Mouse (Mus musculus) intestine, postnatal 0 days (tissue): ENCODE results near the gene Olfr767. TPM values are rescaled to one million over a fixed set of nuclear protein-coding genes. Genes with fewer than 3 reads are reported as not detected.

ENCODE experiments used
- ATAC-seq: fragments of 200-750 bp; cut with Nextera tagmentation; 2 replicates; pipeline ENCODE4 v1.8.0; 2017; ENCODE audit warnings: mild to moderate bottlenecking, moderate TSS enrichment, moderate library complexity
- H3K27ac ChIP-seq: fragments of 300-500 bp; sonication (generic); 2 replicates; pipeline ENCODE4 v1.5.1; 2014; ENCODE audit warnings: mild to moderate bottlenecking, low read depth, low read length, moderate library complexity
- H3K27me3 ChIP-seq: fragments of 300-500 bp; sonication (generic); replicated peaks from 2 replicates; pipeline ENCODE4 v1.6.1; 2014; ENCODE audit warnings: low read length, mixed read lengths; ENCODE audit not compliant: control insufficient read depth, insufficient read depth
- H3K36me3 ChIP-seq: fragments of 300-500 bp; sonication (generic); 2 replicates; pipeline ENCODE4 v1.6.1; 2014; ENCODE audit warnings: mild to moderate bottlenecking, moderate library complexity; ENCODE audit not compliant: control insufficient read depth, insufficient read depth
- H3K4me1 ChIP-seq: fragments of 300-500 bp; sonication (generic); replicated peaks from 2 replicates; pipeline ENCODE4 v1.6.1; 2014; ENCODE audit warnings: antibody characterized with exemption, low read length, mixed read lengths; ENCODE audit not compliant: control insufficient read depth, insufficient read depth
- H3K4me2 ChIP-seq: fragments of 300-500 bp; sonication (generic); replicated peaks from 2 replicates; pipeline ENCODE4 v1.6.1; 2014; ENCODE audit warnings: low read depth, mild to moderate bottlenecking, moderate library complexity
- H3K4me3 ChIP-seq: fragments of 300-500 bp; sonication (generic); 2 replicates; pipeline ENCODE4 v1.5.1; 2014; ENCODE audit warnings: low read depth, low read length
- H3K9ac ChIP-seq: fragments of 300-500 bp; sonication (generic); 2 replicates; pipeline ENCODE4 v1.6.1; 2014; ENCODE audit warnings: mild to moderate bottlenecking, low read depth, low read length
- H3K9me3 ChIP-seq: fragments of 300-500 bp; sonication (generic); 2 replicates; pipeline ENCODE4 v1.6.1; 2016; ENCODE audit warnings: mixed run types; ENCODE audit not compliant: control insufficient read depth
- CTCF ChIP-seq: sonication (generic); IDR thresholded peaks from 2 replicates; pipeline ENCODE4 v1.5.1; 2016; ENCODE audit warnings: low read depth, mild to moderate bottlenecking, control low read depth, antibody characterized with exemption, moderate library complexity
- WGBS: fragments of 180-500 bp; shearing (Covaris S2); extraction: QIAGEN DNeasy Blood & Tissue Kit; methylation state at CpG from one replicate; pipeline ENCODE4 v1.1.7; 2014; 5-methylcytosine and 5-hydroxymethylcytosine counted together
- polyA plus RNA-seq: library from polyadenylated mRNA; unstranded; fragments of >200 nt; fragmentation: Nextera tagmentation; extraction: Ambion mirVana; gene quantifications from 2 replicates; pipeline ENCODE4 v1.2.1, GENCODE M21; 2015

Olfr767 gene
- polyA plus RNA-seq, 1 experiment from 2014 or later = not detected

GRCm38 (mm10) chr10:129039796-129040195 lies 42.9 kb downstream of the Olfr767 start, which contains the start of gene Olfr764-ps1:
Gene Olfr764-ps1, minus strand, starts transcription at chr10:129039896.
- Histone ChIP-seq H3K9ac (no peak within 1 kb of the TSS), H3K4me3 (no peak within 1 kb of the TSS), H3K36me3 (no peaks in the 10 kb centered on the region), H3K4me1 (no peaks in the 10 kb centered on the region), H3K27me3 (no peaks in the 10 kb centered on the region), H3K27ac (no peak within 1 kb of the TSS), H3K9me3 (no peaks in the 10 kb centered on the region), H3K4me2 (no peak within 1 kb of the TSS)
- ATAC-seq = no peak
- no peak for TF ChIP-seq CTCF
- 79% methylated on average over 3 of the region's 3 CpGs for WGBS

GRCm38 (mm10) chr10:129028343-129028742 lies 54.4 kb downstream of the Olfr767 start:
- Histone ChIP-seq H3K4me2 (no peak overlapping the region), H3K36me3 (no peaks in the 10 kb centered on the region), H3K4me1 (no peaks in the 10 kb centered on the region), H3K27me3 (no peaks in the 10 kb centered on the region), H3K9ac (no peak overlapping the region), H3K9me3 (no peaks in the 10 kb centered on the region), H3K27ac (no peak overlapping the region), H3K4me3 (no peak overlapping the region)
- 69% methylated on average over 2 of the region's 2 CpGs for whole genome bisulfite sequencing
- ATAC-seq = no peak
- TF ChIP-seq CTCF = no peak

DNA sequence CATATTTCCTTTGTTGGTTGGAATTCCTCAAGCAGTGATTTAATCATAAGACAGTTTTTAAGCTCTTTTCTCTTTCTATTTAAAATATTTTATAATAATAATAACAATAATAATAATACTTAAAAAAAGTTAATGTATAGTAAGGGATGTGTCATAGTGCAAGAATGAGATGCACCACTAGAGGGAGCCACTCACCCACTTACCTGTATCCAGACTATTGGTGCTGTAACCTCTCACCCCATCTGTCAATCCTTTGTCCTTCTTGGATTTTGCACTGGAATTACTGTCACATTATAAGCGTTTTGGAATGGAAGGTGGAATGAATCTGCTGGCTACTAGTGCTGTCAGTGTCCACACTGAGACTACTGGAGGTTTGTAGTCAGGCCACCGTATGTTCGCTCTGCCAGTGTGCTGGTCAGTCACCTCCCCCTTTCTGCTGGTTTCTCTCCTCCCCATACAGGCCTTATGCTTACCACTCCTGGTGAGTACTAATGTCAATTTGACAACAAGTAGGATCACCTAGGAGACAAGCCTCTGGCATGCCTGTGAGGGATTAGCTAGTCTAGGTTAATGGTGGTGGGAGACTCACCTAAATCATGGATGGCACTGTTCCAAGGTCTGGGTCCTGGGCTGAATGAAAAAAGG lies 56.6 kb downstream of the Olfr767 start:
- H3K4me3 ChIP-seq = no peak overlapping the region
- H3K4me2 ChIP-seq = no peak overlapping the region
- TF ChIP-seq CTCF = peak; percentile 85
- H3K36me3 ChIP-seq = no peaks in the 10 kb centered on the region
- WGBS = 63% methylated on average over 3 of the region's 3 CpGs
- ATAC-seq = peak; percentile 45; the same call in 1 of the 2 replicates
- H3K9me3 ChIP-seq = no peaks in the 10 kb centered on the region
- H3K4me1 ChIP-seq = no peaks in the 10 kb centered on the region
- no peak overlapping the region for H3K27ac ChIP-seq
- no peak overlapping the region for H3K9ac ChIP-seq
- H3K27me3 ChIP-seq = no peaks in the 10 kb centered on the region

Other genes starting within 250 kb of the Olfr767 start
- 0.99 and 1.6 TPM in 2 replicates for gene Gdf11, start 191.2 kb downstream of the Olfr767 start, polyA plus RNA-seq
- gene Cd63, start 181.9 kb downstream of the Olfr767 start, polyA plus RNA-seq = 939 and 945 TPM in 2 replicates
- gene Rdh5, start 160.0 kb downstream of the Olfr767 start, polyA plus RNA-seq = 12.4 and 13.0 TPM in 2 replicates
- gene Bloc1s1, start 158.9 kb downstream of the Olfr767 start, polyA plus RNA-seq = 248 and 257 TPM in 2 replicates
- gene Itga7, start 149.1 kb downstream of the Olfr767 start, polyA plus RNA-seq = 3.1 and 3.6 TPM in 2 replicates
- gene Mettl7b, start 121.9 kb downstream of the Olfr767 start, polyA plus RNA-seq = 232 and 250 TPM in 2 replicates
- not detected in 2 replicates for gene Olfr9, start 93.5 kb downstream of the Olfr767 start, polyA plus RNA-seq
- gene Olfr763, start 72.1 kb downstream of the Olfr767 start, polyA plus RNA-seq = not detected in 2 replicates
- gene Olfr764-ps1, start 43.0 kb downstream of the Olfr767 start, polyA plus RNA-seq = not detected in 2 replicates
- gene Olfr765, start 32.9 kb downstream of the Olfr767 start, polyA plus RNA-seq = not detected in 2 replicates
- not detected in 2 replicates for gene Olfr766-ps1, start 13.9 kb downstream of the Olfr767 start, polyA plus RNA-seq
- gene Olfr768, start 16.5 kb upstream of the Olfr767 start, polyA plus RNA-seq = not detected in 2 replicates
- gene Olfr769, start 35.0 kb upstream of the Olfr767 start, polyA plus RNA-seq = not detected in 2 replicates
- gene Olfr770, start 56.1 kb upstream of the Olfr767 start, polyA plus RNA-seq = not detected in 2 replicates
- gene Olfr771, start 81.8 kb upstream of the Olfr767 start, polyA plus RNA-seq = not detected in 2 replicates
- not detected in 2 replicates for gene Olfr772, start 95.0 kb upstream of the Olfr767 start, polyA plus RNA-seq
- gene Olfr773, start 104.5 kb upstream of the Olfr767 start, polyA plus RNA-seq = not detected in 2 replicates
- not detected in 2 replicates for gene Olfr774, start 153.3 kb upstream of the Olfr767 start, polyA plus RNA-seq
- gene Olfr775, start 165.5 kb upstream of the Olfr767 start, polyA plus RNA-seq = not detected in 2 replicates
- gene Olfr776, start 176.2 kb upstream of the Olfr767 start, polyA plus RNA-seq = not detected in 2 replicates
- gene Olfr777, start 188.6 kb upstream of the Olfr767 start, polyA plus RNA-seq = not detected in 2 replicates
- not detected in 2 replicates for gene Olfr780, start 235.2 kb upstream of the Olfr767 start, polyA plus RNA-seq
- gene Olfr781, start 245.9 kb upstream of the Olfr767 start, polyA plus RNA-seq = not detected in 2 replicates